Mouse (Mus musculus): Measurements from ENCODE around the gene Zfp950. TPM values are rescaled to one million over a fixed set of nuclear protein-coding genes. Genes with fewer than 3 reads are reported as not detected.

Gene Zfp950
- total and polyA plus RNA-seq, 2 experiments from 2014 or later = 16.5 to 35.7 TPM

GRCm38 (mm10) chr19:61080251-61080749, 60.3 kb downstream of the Zfp950 start:
- WGBS = 93% methylated on average over 5 of the region's 5 CpGs
- no peak for ATAC-seq (ENCODE audit: low FRiP score)

GRCm38 (mm10) chr19:61078622-61079021, 62.0 kb downstream of the Zfp950 start:
- Histone ChIP-seq H3K27ac (ENCODE audit: low read depth, low read length) (no peak overlapping the region), H3K27me3 (ENCODE audit: insufficient read depth, low read length) (no peaks in the 10 kb centered on the region), H3K4me1 (ENCODE audit: insufficient read depth, low read length) (no peaks in the 10 kb centered on the region), H3K4me3 (ENCODE audit: low read depth, low read length) (no peak overlapping the region), H3K9ac (replicated peaks; ENCODE audit: low read length, poor library complexity, severe bottlenecking) (no peak overlapping the region), H3K36me3 (ENCODE audit: insufficient read depth, low read length) (peaks cover 10% of the 10 kb centered on the region), H3K9me3 (ENCODE audit: low read length) (no peaks in the 10 kb centered on the region), H3K4me2 (ENCODE audit: low read depth, low read length, poor library complexity, severe bottlenecking) (no peak overlapping the region)
- DNase-seq (ENCODE audit: low spot score) = no peak
- WGBS = 91% methylated on average over 3 of the region's 3 CpGs
- TF ChIP-seq CTCF (IDR thresholded peaks at IDR 0.05) = no peak
- no peak for ATAC-seq (ENCODE audit: low FRiP score)

More at GRCm38 (mm10) chr19:61080251-61080749, 60.3 kb downstream of the Zfp950 start:
- Histone ChIP-seq H3K9ac (replicated peaks; ENCODE audit: low read length, poor library complexity, severe bottlenecking) (no peak overlapping the region), H3K4me3 (ENCODE audit: low read depth, low read length) (no peak overlapping the region), H3K4me2 (ENCODE audit: low read depth, low read length, poor library complexity, severe bottlenecking) (no peak overlapping the region), H3K4me1 (ENCODE audit: insufficient read depth, low read length) (no peaks in the 10 kb centered on the region), H3K27ac (ENCODE audit: low read depth, low read length) (no peak overlapping the region), H3K9me3 (ENCODE audit: low read length) (no peaks in the 10 kb centered on the region), H3K36me3 (ENCODE audit: insufficient read depth, low read length) (peaks cover 10% of the 10 kb centered on the region), H3K27me3 (ENCODE audit: insufficient read depth, low read length) (no peaks in the 10 kb centered on the region)
- DNase-seq (ENCODE audit: low spot score) = no peak
- no peak for TF ChIP-seq CTCF (IDR thresholded peaks at IDR 0.05)

GRCm38 (mm10) chr19:61065011-61065410, 75.6 kb downstream of the Zfp950 start:
- Histone ChIP-seq H3K27me3 (ENCODE audit: insufficient read depth, low read length) (no peaks in the 10 kb centered on the region), H3K9me3 (ENCODE audit: low read length) (no peaks in the 10 kb centered on the region), H3K27ac (ENCODE audit: low read depth, low read length) (no peak overlapping the region), H3K4me3 (ENCODE audit: low read depth, low read length) (no peak overlapping the region), H3K4me1 (ENCODE audit: insufficient read depth, low read length) (no peaks in the 10 kb centered on the region), H3K4me2 (ENCODE audit: low read depth, low read length, poor library complexity, severe bottlenecking) (no peak overlapping the region), H3K36me3 (ENCODE audit: insufficient read depth, low read length) (0 out of 2 replicates have a peak, but pooled peaks cover 2% of the 10 kb centered on the region), H3K9ac (replicated peaks; ENCODE audit: low read length, poor library complexity, severe bottlenecking) (no peak overlapping the region)
- ATAC-seq (ENCODE audit: low FRiP score) (no peak), DNase-seq (ENCODE audit: low spot score) (no peak)
- TF ChIP-seq CTCF (IDR thresholded peaks at IDR 0.05) = peak; percentile 31; the same call in 1 of the 2 replicates
- WGBS = 90% methylated on average over 1 of the region's 1 CpGs

- no peak for ATAC-seq (ENCODE audit: low FRiP score)
- no peaks in the 10 kb centered on the region for H3K27me3 ChIP-seq (ENCODE audit: insufficient read depth, low read length)
Measured at GRCm38 (mm10) chr19:61064386-61064785, 76.3 kb downstream of the Zfp950 start.

GRCm38 (mm10) chr19:61057581-61057980, 83.1 kb downstream of the Zfp950 start:
- H3K36me3 ChIP-seq (ENCODE audit: insufficient read depth, low read length) = 0 out of 2 replicates have a peak, but pooled peaks cover 2% of the 10 kb centered on the region
- no peak overlapping the region for H3K9ac ChIP-seq (replicated peaks; ENCODE audit: low read length, poor library complexity, severe bottlenecking)
- H3K4me2 ChIP-seq (ENCODE audit: low read depth, low read length, poor library complexity, severe bottlenecking) = no peak overlapping the region
- 39% methylated on average over 3 of the region's 3 CpGs for WGBS
- H3K27me3 ChIP-seq (ENCODE audit: insufficient read depth, low read length) = no peaks in the 10 kb centered on the region
- TF ChIP-seq CTCF (IDR thresholded peaks at IDR 0.05) = no peak
- H3K4me3 ChIP-seq (ENCODE audit: low read depth, low read length) = no peak overlapping the region
- H3K9me3 ChIP-seq (ENCODE audit: low read length) = no peaks in the 10 kb centered on the region
- no peak overlapping the region for H3K27ac ChIP-seq (ENCODE audit: low read depth, low read length)
- H3K4me1 ChIP-seq (ENCODE audit: insufficient read depth, low read length) = no peaks in the 10 kb centered on the region
- no peak for DNase-seq (ENCODE audit: low spot score)
- ATAC-seq (ENCODE audit: low FRiP score) = no peak

More at GRCm38 (mm10) chr19:61064386-61064785, 76.3 kb downstream of the Zfp950 start:
- TF ChIP-seq CTCF (IDR thresholded peaks at IDR 0.05) = no peak
- 95% methylated on average over 3 of the region's 3 CpGs for WGBS
- no peak overlapping the region for H3K4me2 ChIP-seq (ENCODE audit: low read depth, low read length, poor library complexity, severe bottlenecking)
- H3K36me3 ChIP-seq (ENCODE audit: insufficient read depth, low read length) = 0 out of 2 replicates have a peak, but pooled peaks cover 2% of the 10 kb centered on the region
- no peak overlapping the region for H3K9ac ChIP-seq (replicated peaks; ENCODE audit: low read length, poor library complexity, severe bottlenecking)
- H3K4me1 ChIP-seq (ENCODE audit: insufficient read depth, low read length) = no peaks in the 10 kb centered on the region
- no peak for DNase-seq (ENCODE audit: low spot score)
- no peak overlapping the region for H3K4me3 ChIP-seq (ENCODE audit: low read depth, low read length)
- H3K9me3 ChIP-seq (ENCODE audit: low read length) = no peaks in the 10 kb centered on the region
- no peak overlapping the region for H3K27ac ChIP-seq (ENCODE audit: low read depth, low read length)

GRCm38 (mm10) chr19:61056783-61057410, 83.7 kb downstream of the Zfp950 start:
- 0 out of 2 replicates have a peak, but pooled peaks cover 2% of the 10 kb centered on the region for H3K36me3 ChIP-seq (ENCODE audit: insufficient read depth, low read length)
- H3K4me3 ChIP-seq (ENCODE audit: low read depth, low read length) = no peak overlapping the region
- ATAC-seq (ENCODE audit: low FRiP score) (no peak), DNase-seq (ENCODE audit: low spot score) (no peak)
- 73% methylated on average over 5 of the region's 5 CpGs for WGBS
- H3K27me3 ChIP-seq (ENCODE audit: insufficient read depth, low read length) = no peaks in the 10 kb centered on the region
- no peak overlapping the region for H3K4me2 ChIP-seq (ENCODE audit: low read depth, low read length, poor library complexity, severe bottlenecking)
- H3K4me1 ChIP-seq (ENCODE audit: insufficient read depth, low read length) = no peaks in the 10 kb centered on the region
- no peak for TF ChIP-seq CTCF (IDR thresholded peaks at IDR 0.05)
- no peak overlapping the region for H3K9ac ChIP-seq (replicated peaks; ENCODE audit: low read length, poor library complexity, severe bottlenecking)
- H3K27ac ChIP-seq (ENCODE audit: low read depth, low read length) = no peak overlapping the region
- no peaks in the 10 kb centered on the region for H3K9me3 ChIP-seq (ENCODE audit: low read length)
